Mouse (Mus musculus): ENCODE data around the gene Rfx5.
"Not testable (repeated sequence)": the region's sequence is repeated elsewhere in the genome, so short reads cannot be mapped to it uniquely, and the experiment has no call there.

DNA sequence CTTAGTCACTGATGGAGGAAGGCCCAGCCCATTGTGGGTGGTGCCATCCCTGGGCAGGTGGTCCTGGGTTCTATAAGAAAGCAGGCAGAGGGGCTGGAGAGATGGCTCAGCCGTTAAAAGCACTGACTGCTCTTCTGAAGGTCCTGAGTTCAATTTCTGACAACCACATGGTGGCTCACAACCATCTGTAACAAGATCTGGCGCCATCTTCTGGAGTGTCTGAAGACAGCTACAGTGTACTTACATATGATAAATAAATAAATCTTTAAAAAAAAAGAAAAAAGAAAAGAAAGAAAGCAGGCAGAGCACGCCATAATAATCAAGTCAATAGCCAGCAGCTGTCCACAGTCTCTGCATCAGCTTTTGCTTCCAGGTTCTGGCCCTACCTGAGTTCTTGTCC lies 49.1 kb upstream of the Rfx5 start:
- not testable (repeated sequence) for TF ChIP-seq CTCF (IDR thresholded peaks at IDR 0.05; ENCODE audit: control insufficient read depth, insufficient read depth, low read length); POLR2A (IDR thresholded peaks at IDR 0.05; ENCODE audit: borderline replicate concordance, control insufficient read depth, low read depth, low read length)
